In the genomic region with DNA sequence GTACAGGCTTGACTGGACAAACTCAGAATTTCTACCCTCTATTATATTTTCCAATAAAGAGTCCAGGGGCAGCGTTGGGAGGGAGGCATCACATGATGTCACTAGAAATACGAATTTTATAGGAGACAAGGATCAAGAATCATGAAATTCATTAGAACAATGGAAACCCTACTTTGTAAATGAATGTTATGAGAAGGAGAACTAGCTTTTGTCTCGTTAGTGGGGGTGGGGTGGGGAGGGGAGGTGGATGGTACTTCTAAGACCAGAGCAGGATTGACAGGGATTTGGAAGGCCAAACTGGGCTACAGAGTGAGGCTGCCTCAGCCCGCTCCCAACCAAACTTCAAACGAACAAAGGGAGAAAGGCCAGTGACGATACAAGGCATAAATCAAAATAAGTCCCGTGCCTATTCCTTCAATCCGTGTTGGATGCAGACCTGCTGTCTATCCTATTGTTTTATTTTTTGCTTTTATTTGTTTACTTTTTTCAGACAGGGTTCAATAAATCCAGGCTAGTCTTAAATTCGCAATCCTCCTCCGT, we compare ENCODE assay signal across 8 mouse cellular contexts. TPM values are rescaled to one million over a fixed set of nuclear protein-coding genes. Genes with fewer than 3 reads are reported as not detected.
A peak's percentile ranks its signal among the peaks of the same experiment; 100 is the strongest.
DNase-seq lines count a peak whose midpoint lies in the region; ATAC-seq and TF ChIP-seq lines count a peak whose summit lies in the region.

No protein-coding gene starts in this region.

- no peak for TF ChIP-seq CTCF in layer of hippocampus, adult 2 months (conservative IDR thresholded peaks at IDR 0.05)

- H3K27ac ChIP-seq in layer of hippocampus, adult 2 months = peak overlapping the region; percentile 90
- peak overlapping the region; percentile 94 for H3K27ac ChIP-seq in intestine, embryonic 15.5 days
- peak overlapping the region; percentile 63; the same call in 1 of the 2 replicates for H3K27ac ChIP-seq in neural tube, embryonic 14.5 days (ENCODE audit: low read depth, low read length)

- H3K4me1 ChIP-seq in intestine, embryonic 15.5 days (replicated peaks) = peaks cover 22% of the 10 kb centered on the region
- peaks cover 15% of the 10 kb centered on the region for H3K4me1 ChIP-seq in neural tube, embryonic 14.5 days (ENCODE audit: control insufficient read depth, insufficient read depth, low read length)

- H3K36me3 ChIP-seq in intestine, embryonic 15.5 days = peaks cover 4% of the 10 kb centered on the region; the same call in 1 of the 2 replicates
- no peaks in the 10 kb centered on the region for H3K36me3 ChIP-seq in neural tube, embryonic 14.5 days (ENCODE audit: control insufficient read depth, insufficient read depth, low read length)

- DNase-seq in layer of hippocampus, adult 2 months (ENCODE audit: low spot score in 2 of 2) = no peak
- no peak for DNase-seq in layer of hippocampus, postnatal 36 days
- peak; percentile 74 for DNase-seq in embryo, embryonic 10.5 days (ENCODE audit: low spot score)
- DNase-seq in cerebellum, postnatal 25 days = no peak
- DNase-seq in layer of hippocampus, adult 9-10 months (ENCODE audit: low spot score) = no peak
- no peak for DNase-seq in spleen, adult 12 weeks (ENCODE audit: low spot score)

- peak overlapping the region; percentile 77 for H3K9ac ChIP-seq in intestine, embryonic 15.5 days
- H3K9ac ChIP-seq in neural tube, embryonic 14.5 days (replicated peaks; ENCODE audit: low read depth, low read length) = peak overlapping the region; percentile 61

- peak overlapping the region; percentile 65 for H3K4me3 ChIP-seq in layer of hippocampus, adult 2 months
- peak overlapping the region; percentile 68 for H3K4me3 ChIP-seq in intestine, embryonic 15.5 days (replicated peaks)
- H3K4me3 ChIP-seq in neural tube, embryonic 14.5 days (ENCODE audit: low read depth, low read length) = peak overlapping the region; percentile 69

- H3K4me2 ChIP-seq in intestine, embryonic 15.5 days (replicated peaks) = peak overlapping the region; percentile 61
- H3K4me2 ChIP-seq in neural tube, embryonic 14.5 days (ENCODE audit: low read depth, low read length) = peak overlapping the region; percentile 90

- no peak for ATAC-seq in intestine, embryonic 15.5 days
- ATAC-seq in neural tube, embryonic 14.5 days (ENCODE audit: low read depth) = no peak

- 4% methylated on average over 10 of the region's 10 CpGs for WGBS in intestine, embryonic 15.5 days
- 3% methylated on average over 10 of the region's 10 CpGs for WGBS in neural tube, embryonic 14.5 days

- no peaks in the 10 kb centered on the region for H3K27me3 ChIP-seq in intestine, embryonic 15.5 days (replicated peaks)
- H3K27me3 ChIP-seq in neural tube, embryonic 14.5 days (ENCODE audit: control insufficient read depth, insufficient read depth, low read length) = no peaks in the 10 kb centered on the region

- no peaks in the 10 kb centered on the region for H3K9me3 ChIP-seq in intestine, embryonic 15.5 days
- H3K9me3 ChIP-seq in neural tube, embryonic 14.5 days (ENCODE audit: control insufficient read depth, low read length) = no peaks in the 10 kb centered on the region

RNA-seq across cellular contexts. Expression of gene Npc2, which starts 0.9 kb away (rescaled TPM):
- total RNA-seq in layer of hippocampus, adult 2 months (2021) = 10 to 100 TPM; 25.9 to 28.2 TPM
- total RNA-seq in layer of hippocampus, postnatal 36 days (2021) = 10 to 100 TPM; 27.4 to 28.6 TPM
- polyA plus RNA-seq in intestine, embryonic 15.5 days (2015; fragmentation: Nextera tagmentation; extraction: Ambion mirVana) = 76.7 and 77.9 TPM in 2 replicates
- 46.8 and 57.8 TPM in 2 replicates for polyA plus RNA-seq in neural tube, embryonic 14.5 days (2014; fragmentation: Nextera tagmentation; extraction: Ambion mirVana)

RNA-seq across cellular contexts. Expression of gene Isca2, which starts 1.0 kb away (rescaled TPM):
- 10 to 100 TPM; 51.6 to 64.3 TPM for total RNA-seq in layer of hippocampus, adult 2 months (2021)
- 10 to 100 TPM; 54.7 to 58.6 TPM for total RNA-seq in layer of hippocampus, postnatal 36 days (2021)
- polyA plus RNA-seq in intestine, embryonic 15.5 days (2015; fragmentation: Nextera tagmentation; extraction: Ambion mirVana) = 124 and 134 TPM in 2 replicates
- 137 and 146 TPM in 2 replicates for polyA plus RNA-seq in neural tube, embryonic 14.5 days (2014; fragmentation: Nextera tagmentation; extraction: Ambion mirVana)
